Mouse (Mus musculus) hindbrain, embryonic 12.5 days (tissue): ENCODE results near the gene Ccdc65. TPM values are rescaled to one million over a fixed set of nuclear protein-coding genes. Genes with fewer than 3 reads are reported as not detected.

Experiments
- ATAC-seq: fragments of 200-750 bp; cut with Nextera tagmentation; 2 replicates; pipeline ENCODE4 v1.8.0; 2017; ENCODE audit warnings: moderate TSS enrichment; ENCODE audit not compliant: low FRiP score
- H3K27ac ChIP-seq: fragments of 300-500 bp; sonication (generic); 2 replicates; pipeline ENCODE4 v1.5.1; 2016; ENCODE audit warnings: mild to moderate bottlenecking
- H3K27me3 ChIP-seq: fragments of 300-500 bp; sonication (generic); 2 replicates; pipeline ENCODE4 v1.6.1; 2016; ENCODE audit warnings: mild to moderate bottlenecking
- H3K36me3 ChIP-seq: fragments of 300-500 bp; sonication (generic); 2 replicates; pipeline ENCODE4 v1.6.1; 2016; ENCODE audit warnings: mild to moderate bottlenecking
- H3K4me1 ChIP-seq: fragments of 300-500 bp; sonication (generic); 2 replicates; pipeline ENCODE4 v1.6.1; 2016
- H3K4me2 ChIP-seq: fragments of 300-500 bp; sonication (generic); replicated peaks from 2 replicates; pipeline ENCODE4 v1.6.1; 2016; ENCODE audit warnings: mild to moderate bottlenecking
- H3K4me3 ChIP-seq: fragments of 300-500 bp; sonication (generic); 2 replicates; pipeline ENCODE4 v1.5.1; 2016; ENCODE audit warnings: mild to moderate bottlenecking
- H3K9ac ChIP-seq: fragments of 300-500 bp; sonication (generic); 2 replicates; pipeline ENCODE4 v1.6.1; 2016; ENCODE audit warnings: mild to moderate bottlenecking, moderate library complexity
- H3K9me3 ChIP-seq: fragments of 300-500 bp; sonication (generic); replicated peaks from 2 replicates; pipeline ENCODE4 v1.6.1; 2016; ENCODE audit warnings: mild to moderate bottlenecking
- WGBS: fragments of 180-500 bp; shearing (Covaris S2); methylation state at CpG from one replicate; pipeline ENCODE4 v1.1.7; 2016; 5-methylcytosine and 5-hydroxymethylcytosine counted together
- polyA plus RNA-seq: library from polyadenylated mRNA; unstranded; fragments of >200 nt; fragmentation: Nextera tagmentation; extraction: Ambion mirVana; gene quantifications from 2 replicates; pipeline ENCODE4 v1.2.1, GENCODE M21; 2016

Ccdc65 gene
- polyA plus RNA-seq, 1 experiment from 2014 or later = 3.1 TPM

GRCm38 (mm10) chr15:98747296-98747695, 39.3 kb downstream of the Ccdc65 start:
- peaks cover 12% of the 10 kb centered on the region for H3K36me3 ChIP-seq
- no peak for ATAC-seq
- no peak overlapping the region for H3K9ac ChIP-seq
- H3K27me3 ChIP-seq = no peaks in the 10 kb centered on the region
- H3K4me3 ChIP-seq = no peak overlapping the region
- no peak overlapping the region for H3K4me2 ChIP-seq
- no peak overlapping the region for H3K27ac ChIP-seq
- WGBS = 91% methylated on average over 6 of the region's 6 CpGs
- H3K4me1 ChIP-seq = no peaks in the 10 kb centered on the region
- H3K9me3 ChIP-seq = no peaks in the 10 kb centered on the region

- no peaks in the 10 kb centered on the region for H3K27me3 ChIP-seq
- H3K4me3 ChIP-seq = no peak overlapping the region
- H3K9ac ChIP-seq = no peak overlapping the region
- H3K9me3 ChIP-seq = no peaks in the 10 kb centered on the region
- WGBS = 100% methylated on average over 2 of the region's 2 CpGs
- H3K27ac ChIP-seq = no peak overlapping the region
- ATAC-seq = no peak
- H3K4me1 ChIP-seq = no peaks in the 10 kb centered on the region
- 0 out of 2 replicates have a peak, but pooled peaks cover 6% of the 10 kb centered on the region for H3K36me3 ChIP-seq
- no peak overlapping the region for H3K4me2 ChIP-seq
Measured at GRCm38 (mm10) chr15:98749093-98749492, 41.1 kb downstream of the Ccdc65 start.

- no peak overlapping the region; the same call in 1 of the 2 replicates for H3K27ac ChIP-seq
- no peak for ATAC-seq
- H3K36me3 ChIP-seq = 0 out of 2 replicates have a peak, but pooled peaks cover 9% of the 10 kb centered on the region
- no peaks in the 10 kb centered on the region for H3K4me1 ChIP-seq
- WGBS = 75% methylated on average over 8 of the region's 8 CpGs
- no peak overlapping the region for H3K4me3 ChIP-seq
- no peaks in the 10 kb centered on the region for H3K27me3 ChIP-seq
- no peaks in the 10 kb centered on the region for H3K9me3 ChIP-seq
- no peak overlapping the region for H3K4me2 ChIP-seq
- no peak overlapping the region for H3K9ac ChIP-seq
Measured at GRCm38 (mm10) chr15:98753021-98753423, 45.0 kb downstream of the Ccdc65 start.

DNA sequence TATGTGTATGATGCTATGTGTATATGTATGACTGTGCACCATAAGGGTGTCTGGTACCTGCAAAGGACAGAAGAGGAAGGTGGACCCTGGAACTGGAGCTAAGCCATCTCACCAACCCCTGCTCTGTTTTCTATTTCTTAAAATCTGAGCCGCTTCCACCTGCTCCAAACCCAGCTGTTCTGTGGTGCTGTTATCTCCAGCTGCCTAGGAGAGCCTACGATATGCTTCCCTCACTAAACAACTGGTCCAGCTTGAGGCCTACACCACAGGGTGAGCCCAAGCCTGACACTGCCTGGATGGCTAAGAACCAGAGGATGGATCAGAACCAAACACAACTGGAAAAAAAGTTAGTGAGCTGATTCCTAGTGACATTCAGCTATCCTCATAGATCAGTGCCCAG, 46.1 kb downstream of the Ccdc65 start:
- 84% methylated on average over 2 of the region's 2 CpGs for WGBS
- Histone ChIP-seq H3K4me3 (no peak overlapping the region), H3K4me1 (no peaks in the 10 kb centered on the region), H3K4me2 (no peak overlapping the region), H3K9me3 (no peaks in the 10 kb centered on the region), H3K36me3 (0 out of 2 replicates have a peak, but pooled peaks cover 19% of the 10 kb centered on the region), H3K9ac (no peak overlapping the region; the same call in 1 of the 2 replicates), H3K27me3 (no peaks in the 10 kb centered on the region), H3K27ac (no peak overlapping the region)
- ATAC-seq = no peak

- peaks cover 29% of the 10 kb centered on the region for H3K27me3 ChIP-seq
- peaks cover 22% of the 10 kb centered on the region for H3K4me1 ChIP-seq
- peak overlapping the region; percentile 95 for H3K4me3 ChIP-seq
- H3K9ac ChIP-seq = peak overlapping the region; percentile 93
- H3K27ac ChIP-seq = peak overlapping the region; percentile 92
- no peaks in the 10 kb centered on the region for H3K9me3 ChIP-seq
- H3K36me3 ChIP-seq = peaks cover 26% of the 10 kb centered on the region
- peak; percentile 75 for ATAC-seq
- peak overlapping the region; percentile 74 for H3K4me2 ChIP-seq
- WGBS = under 1% methylated on average over 23 of the region's 24 CpGs
Measured at GRCm38 (mm10) chr15:98762201-98762621, 54.2 kb downstream of the Ccdc65 start.

GRCm38 (mm10) chr15:98762670-98763529, 54.9 kb downstream of the Ccdc65 start, which contains the start of gene Arf3:
TSS of gene Arf3 (minus strand) at chr15:98763214.
- peak; percentile 94 for ATAC-seq
- Histone ChIP-seq H3K4me3 (peak within 1 kb of the TSS; percentile 95), H3K4me1 (peaks cover 22% of the 10 kb centered on the region), H3K27me3 (peaks cover 32% of the 10 kb centered on the region), H3K4me2 (peak within 1 kb of the TSS; percentile 74), H3K9ac (peak within 1 kb of the TSS; percentile 93), H3K9me3 (no peaks in the 10 kb centered on the region), H3K36me3 (peaks cover 26% of the 10 kb centered on the region), H3K27ac (peak within 1 kb of the TSS; percentile 92)
- WGBS = under 1% methylated on average over 64 of the region's 76 CpGs

DNA sequence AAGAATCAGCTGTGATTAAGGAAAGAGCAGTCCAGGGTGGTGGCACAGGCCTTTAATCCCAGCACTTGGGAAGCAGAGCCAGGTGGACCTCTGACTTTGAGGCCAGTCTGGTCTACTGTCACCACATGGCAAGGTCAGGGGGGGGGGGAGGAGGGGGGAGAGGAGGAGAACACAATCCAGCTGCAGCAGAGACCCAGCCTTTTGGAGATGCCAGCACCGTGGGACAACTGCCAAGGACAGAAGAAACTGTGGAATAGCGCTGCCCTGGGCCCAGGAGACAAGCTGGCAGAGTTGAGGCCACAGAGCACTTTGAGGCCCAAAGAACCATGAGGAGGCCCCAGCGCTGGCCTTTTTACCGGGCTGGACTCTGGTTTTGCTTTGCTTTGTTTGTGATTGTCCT, 57.9 kb downstream of the Ccdc65 start:
- H3K27ac ChIP-seq = no peak overlapping the region
- H3K4me2 ChIP-seq = no peak overlapping the region
- peaks cover 59% of the 10 kb centered on the region for H3K27me3 ChIP-seq
- H3K4me3 ChIP-seq = no peak overlapping the region
- H3K9ac ChIP-seq = no peak overlapping the region
- whole genome bisulfite sequencing = 69% methylated on average over 4 of the region's 4 CpGs
- peaks cover 16% of the 10 kb centered on the region for H3K4me1 ChIP-seq
- no peaks in the 10 kb centered on the region for H3K36me3 ChIP-seq
- ATAC-seq = no peak
- no peaks in the 10 kb centered on the region for H3K9me3 ChIP-seq

- Histone ChIP-seq H3K9ac (no peak overlapping the region), H3K4me1 (peaks cover 14% of the 10 kb centered on the region), H3K4me2 (no peak overlapping the region), H3K36me3 (no peaks in the 10 kb centered on the region), H3K4me3 (no peak overlapping the region), H3K27ac (no peak overlapping the region), H3K27me3 (peaks cover 82% of the 10 kb centered on the region), H3K9me3 (no peaks in the 10 kb centered on the region)
- WGBS = 17% methylated on average over 5 of the region's 5 CpGs
- ATAC-seq = no peak
Measured at GRCm38 (mm10) chr15:98768259-98768658, 60.3 kb downstream of the Ccdc65 start.

- ATAC-seq = no peak
- Histone ChIP-seq H3K4me2 (peak overlapping the region; percentile 42), H3K27me3 (peaks cover 91% of the 10 kb centered on the region), H3K9ac (no peak overlapping the region), H3K4me3 (peak overlapping the region; percentile 17; the same call in 1 of the 2 replicates), H3K27ac (no peak overlapping the region), H3K9me3 (no peaks in the 10 kb centered on the region), H3K4me1 (peaks cover 24% of the 10 kb centered on the region), H3K36me3 (no peaks in the 10 kb centered on the region)
- 7% methylated on average over 12 of the region's 12 CpGs for WGBS
Measured at GRCm38 (mm10) chr15:98771813-98772425, 63.9 kb downstream of the Ccdc65 start.

DNA sequence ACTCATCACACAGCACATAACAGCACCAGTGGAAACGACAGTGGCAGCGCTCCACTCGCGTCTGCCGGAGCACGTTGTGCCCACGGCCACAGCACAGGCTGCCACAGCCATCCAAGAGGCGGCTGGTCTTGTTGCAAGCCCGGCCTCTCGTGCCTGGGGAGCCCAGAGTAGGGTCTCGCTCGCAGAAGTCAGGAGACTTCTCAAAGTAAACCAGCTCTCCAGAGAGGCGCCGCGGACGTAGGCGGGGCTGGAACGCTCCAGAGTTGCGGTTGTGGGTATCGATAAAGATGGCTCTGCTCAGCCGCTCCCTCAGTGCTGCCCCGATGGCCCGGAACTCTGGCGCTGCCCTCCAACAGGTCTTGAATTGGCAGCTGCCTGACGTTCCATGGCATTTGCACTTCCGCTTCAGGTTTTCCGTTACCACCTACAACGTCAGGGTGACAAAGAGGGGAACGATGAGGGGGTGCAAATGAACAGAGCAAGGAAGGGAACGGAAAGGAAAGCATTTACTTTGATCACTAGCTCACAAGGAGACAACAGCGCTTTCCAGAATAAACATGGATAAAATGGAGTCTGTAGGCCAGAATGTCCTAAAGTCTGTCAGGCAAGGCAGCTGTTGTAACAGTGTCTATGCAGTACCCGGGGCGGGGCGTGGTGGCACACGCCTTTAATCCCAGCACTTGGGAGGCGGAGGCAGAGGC, 64.7 kb downstream of the Ccdc65 start:
- Histone ChIP-seq H3K4me3 (peak overlapping the region; percentile 17), H3K9ac (no peak overlapping the region; the same call in 1 of the 2 replicates)
- WGBS = 2% methylated on average over 36 of the region's 36 CpGs

More for the DNA sequence above, 64.7 kb downstream of the Ccdc65 start:
- Histone ChIP-seq H3K27me3 (peaks cover 97% of the 10 kb centered on the region), H3K36me3 (no peaks in the 10 kb centered on the region), H3K9me3 (no peaks in the 10 kb centered on the region), H3K27ac (no peak overlapping the region), H3K4me1 (peaks cover 32% of the 10 kb centered on the region), H3K4me2 (peak overlapping the region; percentile 42)
- no peak for ATAC-seq
